Mouse (Mus musculus) testis, adult 2 months (tissue): ENCODE results near the gene Usp20.

Experiments
- CTCF ChIP-seq: fragments of 200-500 bp; IDR thresholded peaks from 2 replicates; pipeline ENCODE4 v1.5.1; 2012; ENCODE audit warnings: low read depth, mild to moderate bottlenecking, inconsistent platforms, low read length, moderate library complexity; ENCODE audit not compliant: control insufficient read depth, insufficient read depth, insufficient replicate concordance
- POLR2A ChIP-seq: fragments of 200-500 bp; IDR thresholded peaks from 2 replicates; pipeline ENCODE4 v1.6.1; 2012; ENCODE audit warnings: low read depth, mild to moderate bottlenecking, inconsistent platforms, low read length, moderate library complexity; ENCODE audit not compliant: control insufficient read depth

DNA sequence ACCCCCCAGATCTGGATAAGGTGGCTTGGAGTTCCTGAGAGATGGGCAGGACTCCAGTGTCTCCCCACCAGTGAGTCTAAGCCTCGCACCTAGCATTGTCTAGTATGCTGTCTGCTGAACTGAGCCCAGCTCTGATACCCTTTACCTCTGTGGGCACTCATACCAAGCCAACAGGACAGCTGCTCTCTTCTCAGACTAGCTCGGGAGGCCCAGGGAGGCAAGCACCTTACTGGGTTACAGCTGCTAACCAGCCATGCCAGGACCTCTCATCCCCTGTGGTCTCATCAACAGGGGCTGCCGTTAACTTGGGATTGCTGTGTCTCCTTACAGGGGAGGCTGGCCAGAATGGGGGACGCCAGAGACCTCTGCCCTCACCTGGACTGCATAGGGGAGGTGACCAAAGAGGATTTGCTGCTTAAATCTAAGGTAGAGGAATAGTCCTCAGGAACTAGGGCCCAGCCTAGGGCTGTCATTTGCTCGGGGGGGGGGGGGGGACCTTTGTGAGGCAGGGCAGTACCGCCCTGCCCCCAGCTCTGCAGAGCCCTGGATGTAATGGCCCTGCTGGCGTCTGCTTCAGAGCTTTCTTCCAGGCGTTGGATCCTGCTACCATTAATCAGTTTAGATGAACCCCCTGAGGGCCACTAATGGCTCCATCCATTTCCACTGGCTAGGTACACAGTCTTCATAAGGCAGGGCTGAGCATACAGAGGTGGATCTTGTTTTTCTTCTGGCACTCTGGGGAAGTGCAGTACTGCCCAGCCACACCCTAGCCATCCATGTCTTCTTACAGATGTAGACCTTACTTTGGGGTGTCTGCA, 16.6 kb downstream of the Usp20 start:
- TF ChIP-seq CTCF (no peak), POLR2A (no peak)
